Mouse (Mus musculus): ENCODE measurements around the gene Raph1.

DNA sequence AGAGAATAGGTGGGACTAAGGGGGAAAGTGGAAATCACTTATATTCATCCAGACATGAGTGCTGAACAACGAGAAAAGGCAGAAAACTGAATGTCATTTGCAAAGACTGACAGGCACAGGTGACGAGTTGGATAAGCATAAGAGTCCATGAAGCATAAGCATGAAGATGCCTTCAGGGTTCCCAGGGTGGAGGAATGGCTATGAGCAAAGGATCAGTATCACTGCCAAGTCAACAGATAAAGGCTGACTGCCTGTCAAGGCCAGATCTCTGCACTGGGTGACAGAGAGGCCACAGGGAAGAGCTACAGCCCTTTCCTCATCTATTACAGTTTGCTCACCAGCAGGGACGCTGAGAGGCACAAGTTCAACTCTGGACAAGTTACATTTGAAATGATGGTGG lies 5.8 kb upstream of the Raph1 start:
- no peak for TF ChIP-seq POLR2A (IDR thresholded peaks at IDR 0.05; ENCODE audit: insufficient read depth, low read depth, low read length)
- no peak for TF ChIP-seq CTCF (IDR thresholded peaks at IDR 0.05; ENCODE audit: insufficient read depth, low read depth, low read length)

Measured in olfactory bulb, adult 2 months (tissue).